ENCODE assay signal across 19 mouse cellular contexts in genomic region chr14:57392278-57392677, GRCm38 (mm10). TPM values are rescaled to one million over a fixed set of nuclear protein-coding genes. Genes with fewer than 3 reads are reported as not detected.
A peak's percentile ranks its signal among the peaks of the same experiment; 100 is the strongest.
DNase-seq lines count a peak whose midpoint lies in the region; ATAC-seq and TF ChIP-seq lines count a peak whose summit lies in the region.
"Had no signal": no experiment of that assay in that cellular context is flagged by ENCODE, and none has a peak within 500 bp of the region (broad histone marks: within the 10 kb centered on the region; RNA-seq: fewer than 3 reads in every experiment).

No protein-coding gene starts in this region.

- TF ChIP-seq CTCF in kidney, postnatal 0 days (IDR thresholded peaks at IDR 0.05; ENCODE audit: low read depth) = no peak
- no peak for TF ChIP-seq CTCF in MEL (IDR thresholded peaks at IDR 0.05 in 2 of 3, conservative IDR thresholded peaks at IDR 0.05 in 1 of 3; ENCODE audit: control insufficient read depth in 1 of 3, insufficient read depth in 1 of 3, low read depth in 2 of 3, low read length in 3 of 3, poor library complexity in 1 of 3, severe bottlenecking in 1 of 3)
- TF ChIP-seq CTCF in small intestine, adult 2 months (IDR thresholded peaks at IDR 0.05; ENCODE audit: extremely low read depth, insufficient read length, insufficient replicate concordance, low read depth, low read length) = no peak

- H3K4me3 ChIP-seq in kidney, postnatal 0 days (replicated peaks; ENCODE audit: low read depth, low read length) = no peak overlapping the region
- no peak overlapping the region for H3K4me3 ChIP-seq in MEL (ENCODE audit: control insufficient read depth in 1 of 2, insufficient read depth in 1 of 2, low read depth in 2 of 2, low read length in 2 of 2)
- H3K4me3 ChIP-seq in intestine, embryonic 15.5 days (replicated peaks) = no peak overlapping the region
- H3K4me3 ChIP-seq in small intestine, adult 2 months (ENCODE audit: low read depth, low read length) = peak overlapping the region; percentile 47
- H3K4me3 ChIP-seq: embryonic facial prominence, embryonic 13.5 days; heart, embryonic 13.5 days had no signal

- WGBS in kidney, postnatal 0 days = 67% methylated on average over 5 of the region's 5 CpGs
- 45% methylated on average over 5 of the region's 5 CpGs for WGBS in intestine, embryonic 15.5 days
- 21% methylated on average over 5 of the region's 5 CpGs for WGBS in small intestine, adult 2 months

- TF ChIP-seq EP300 in MEL (IDR thresholded peaks at IDR 0.05; ENCODE audit: low read depth in 1 of 2, low read length in 2 of 2) = no peak

- ATAC-seq in kidney, postnatal 0 days (replicated peaks; ENCODE audit: low FRiP score, low read depth) = 0 out of 2 replicates have a peak, but pooled peaks have one; percentile 52
- peak; percentile 89 for ATAC-seq in intestine, embryonic 15.5 days
- ATAC-seq: forebrain, embryonic 14.5 days had no signal

- H3K9me3 ChIP-seq in kidney, postnatal 0 days (replicated peaks; ENCODE audit: low read length) = no peaks in the 10 kb centered on the region
- H3K9me3 ChIP-seq in MEL (replicated peaks; ENCODE audit: insufficient read depth, low read length) = no peaks in the 10 kb centered on the region
- H3K9me3 ChIP-seq in intestine, embryonic 15.5 days = no peaks in the 10 kb centered on the region
- H3K9me3 ChIP-seq: embryonic facial prominence, embryonic 13.5 days; heart, embryonic 13.5 days had no signal

- TF ChIP-seq RAD21 in MEL (IDR thresholded peaks at IDR 0.05; ENCODE audit: low read depth, low read length) = no peak

- H3K79me2 ChIP-seq in MEL (ENCODE audit: control insufficient read depth, insufficient read depth, low read length, poor library complexity) = no peaks in the 10 kb centered on the region

- intact Hi-C loops in left cerebral cortex, postnatal 10 days (cut with DNase I) = no loop called here

- DNase-seq in kidney, postnatal 0 days (ENCODE audit: low spot score) = peak; percentile 7
- no peak for DNase-seq in kidney, postnatal 25 days
- DNase-seq in MEL (ENCODE audit: low read depth, low spot score) = peak; percentile 43
- DNase-seq in left cerebral cortex, postnatal 10 days (ENCODE audit: extremely low spot score in 1 of 2, low spot score in 2 of 2) = no peak
- DNase-seq in layer of hippocampus, postnatal 25 days (ENCODE audit: extremely low spot score in 1 of 2, low spot score in 1 of 2) = no peak
- DNase-seq: adrenal gland, adult 2 months; adrenal gland, postnatal 25 days; cerebellum, adult 18-20 months; cerebellum, adult 9-11 months; cerebellum, postnatal 36 days; gastrocnemius, postnatal 36 days; heart, adult 11 months; heart, postnatal 36 days had no signal

- no peak for TF ChIP-seq POLR2A in MEL (IDR thresholded peaks at IDR 0.05; ENCODE audit: control insufficient read depth in 1 of 2, insufficient read depth in 1 of 2, low read depth in 1 of 2, low read length in 2 of 2, poor library complexity in 1 of 2)
- TF ChIP-seq POLR2A in small intestine, adult 2 months (IDR thresholded peaks at IDR 0.05; ENCODE audit: low read depth, low read length) = no peak

- H3K4me1 ChIP-seq in kidney, postnatal 0 days (replicated peaks; ENCODE audit: insufficient read depth, low read length) = 0 out of 2 replicates have a peak, but pooled peaks cover under 1% of the 10 kb centered on the region
- H3K4me1 ChIP-seq in MEL (ENCODE audit: control insufficient read depth in 1 of 2, insufficient read depth in 2 of 2, low read length in 2 of 2) = peaks cover 12 to 24% of the 10 kb centered on the region in 2 experiments
- H3K4me1 ChIP-seq in intestine, embryonic 15.5 days (replicated peaks) = no peaks in the 10 kb centered on the region
- peaks cover 19% of the 10 kb centered on the region; the same call in 1 of the 2 replicates for H3K4me1 ChIP-seq in small intestine, adult 2 months (ENCODE audit: control insufficient read depth, insufficient read depth, insufficient read length, low read length)

- no peak overlapping the region for H3K27ac ChIP-seq in kidney, postnatal 0 days
- H3K27ac ChIP-seq in MEL (ENCODE audit: control insufficient read depth, low read depth, low read length) = no peak overlapping the region
- H3K27ac ChIP-seq in intestine, embryonic 15.5 days = peak overlapping the region; percentile 66
- peak overlapping the region; percentile 88 for H3K27ac ChIP-seq in small intestine, adult 2 months (ENCODE audit: insufficient read depth, low read depth, low read length)
- H3K27ac ChIP-seq: embryonic facial prominence, embryonic 13.5 days; heart, embryonic 13.5 days had no signal

- H3K36me3 ChIP-seq in kidney, postnatal 0 days (ENCODE audit: insufficient read depth, low read length) = no peaks in the 10 kb centered on the region
- H3K36me3 ChIP-seq in MEL (ENCODE audit: control insufficient read depth in 1 of 2, insufficient read depth in 2 of 2, low read length in 2 of 2) = peaks cover 0 to 19% of the 10 kb centered on the region in 2 experiments; a peak in 2 of 4 replicates
- H3K36me3 ChIP-seq in intestine, embryonic 15.5 days = no peaks in the 10 kb centered on the region
- peaks cover 2% of the 10 kb centered on the region; the same call in 1 of the 2 replicates for H3K36me3 ChIP-seq in small intestine, adult 2 months (ENCODE audit: control insufficient read depth, insufficient read depth, low read length)
- H3K36me3 ChIP-seq: embryonic facial prominence, embryonic 13.5 days; heart, embryonic 13.5 days had no signal

- H3K9ac ChIP-seq in kidney, postnatal 0 days (ENCODE audit: low read depth, low read length) = no peak overlapping the region
- no peak overlapping the region for H3K9ac ChIP-seq in MEL (ENCODE audit: control insufficient read depth, low read depth, low read length, poor library complexity, severe bottlenecking)
- peak overlapping the region; percentile 31; the same call in 1 of the 2 replicates for H3K9ac ChIP-seq in intestine, embryonic 15.5 days
- H3K9ac ChIP-seq: embryonic facial prominence, embryonic 13.5 days; heart, embryonic 13.5 days had no signal

- no peaks in the 10 kb centered on the region for H3K27me3 ChIP-seq in kidney, postnatal 0 days (ENCODE audit: insufficient read depth, low read length)
- no peaks in the 10 kb centered on the region for H3K27me3 ChIP-seq in MEL (ENCODE audit: control insufficient read depth in 1 of 2, insufficient read depth in 2 of 2, low read length in 2 of 2)
- H3K27me3 ChIP-seq in intestine, embryonic 15.5 days (replicated peaks) = no peaks in the 10 kb centered on the region
- no peaks in the 10 kb centered on the region for H3K27me3 ChIP-seq in small intestine, adult 2 months (ENCODE audit: control insufficient read depth, insufficient read depth, low read length)
- H3K27me3 ChIP-seq: CH12.LX had no signal

- no peak overlapping the region for H3K4me2 ChIP-seq in kidney, postnatal 0 days (ENCODE audit: low read length)
- H3K4me2 ChIP-seq in intestine, embryonic 15.5 days (replicated peaks) = peak overlapping the region; percentile 36
- H3K4me2 ChIP-seq: embryonic facial prominence, embryonic 13.5 days; heart, embryonic 13.5 days had no signal

TF ChIP-seq in MEL, 35 proteins besides CTCF, POLR2A, EP300 and RAD21:
- TF ChIP-seq NELFE (IDR thresholded peaks at IDR 0.05; ENCODE audit: low read depth, low read length) (no peak), ETS1 (IDR thresholded peaks at IDR 0.05; ENCODE audit: low read depth, low read length) (no peak), MYB (IDR thresholded peaks at IDR 0.05; ENCODE audit: low read depth, low read length) (no peak), ZMIZ1 (IDR thresholded peaks at IDR 0.05; ENCODE audit: low read depth, low read length) (no peak), GATA1 (IDR thresholded peaks at IDR 0.05; ENCODE audit: low read depth, low read length) (no peak), ELF1 (IDR thresholded peaks at IDR 0.05; ENCODE audit: low read depth, low read length) (no peak), UBTF (IDR thresholded peaks at IDR 0.05; ENCODE audit: borderline replicate concordance, insufficient read depth, low read depth, low read length) (no peak), ZKSCAN1 (IDR thresholded peaks at IDR 0.05; ENCODE audit: low read depth, low read length) (no peak), MAZ (IDR thresholded peaks at IDR 0.05; ENCODE audit: low read depth, low read length) (no peak), MYC (IDR thresholded peaks at IDR 0.05; ENCODE audit: low read depth, low read length) (no peak), GABPA (IDR thresholded peaks at IDR 0.05; ENCODE audit: low read depth, low read length) (no peak), CHD1 (IDR thresholded peaks at IDR 0.05; ENCODE audit: low read depth, low read length) (no peak), NRF1 (IDR thresholded peaks at IDR 0.05; ENCODE audit: insufficient read depth, low read depth, low read length, poor library complexity, severe bottlenecking) (no peak), USF1 (IDR thresholded peaks at IDR 0.05; ENCODE audit: low read depth, low read length) (no peak)
TF ChIP-seq in MEL: peak in this region for 0.

RNA-seq across cellular contexts. Expression of gene Cryl1, which starts 6.1 kb away (rescaled TPM):
- polyA plus RNA-seq in kidney, postnatal 0 days (2015; fragmentation: Nextera tagmentation; extraction: Ambion mirVana) = 100 and 105 TPM in 2 replicates
- 16.8 and 17.8 TPM in 2 replicates for total RNA-seq in MEL (2012; rRNA removed)
- polyA plus RNA-seq in MEL (2012; ENCODE audit: insufficient read depth in 1 of 2, insufficient read length in 2 of 2, low read depth in 1 of 2, low replicate concordance in 2 of 2, missing spikeins in 1 of 2) = 10 to 100 TPM in 1 of 2 experiments, not detected in 1; 22.0 TPM
- 91.6 and 103 TPM in 2 replicates for polyA plus RNA-seq in intestine, embryonic 15.5 days (2015; fragmentation: Nextera tagmentation; extraction: Ambion mirVana)
- 124 and 167 TPM in 2 replicates for polyA plus RNA-seq in small intestine, adult 2 months (2012; rRNA removed)
- total RNA-seq in left cerebral cortex, postnatal 10 days (2021) = 10 to 100 TPM; 24.1 to 25.8 TPM
- total RNA-seq in layer of hippocampus, postnatal 25 days (2021) = 10 to 100 TPM; 18.1 to 21.4 TPM

RNA-seq across cellular contexts. Expression of gene Ift88, which starts 31.6 kb away (rescaled TPM):
- polyA plus RNA-seq in kidney, postnatal 0 days (2015; fragmentation: Nextera tagmentation; extraction: Ambion mirVana) = 9.3 and 10.8 TPM in 2 replicates
- 2.4 and 2.5 TPM in 2 replicates for total RNA-seq in MEL (2012; rRNA removed)
- polyA plus RNA-seq in MEL (2012; ENCODE audit: insufficient read depth in 1 of 2, insufficient read length in 2 of 2, low read depth in 1 of 2, low replicate concordance in 2 of 2, missing spikeins in 1 of 2) = 1 to 10 TPM in 1 of 2 experiments, not detected in 1; 5.1 TPM
- polyA plus RNA-seq in intestine, embryonic 15.5 days (2015; fragmentation: Nextera tagmentation; extraction: Ambion mirVana) = 9.4 and 11.9 TPM in 2 replicates
- polyA plus RNA-seq in small intestine, adult 2 months (2012; rRNA removed) = 0.38 and 0.58 TPM in 2 replicates
- 10 to 100 TPM; 16.8 to 18.8 TPM for total RNA-seq in left cerebral cortex, postnatal 10 days (2021)
- 10 to 100 TPM; 12.9 to 13.9 TPM for total RNA-seq in layer of hippocampus, postnatal 25 days (2021)

Comparison
In these comparisons a context has a peak if more than half of its experiments do, and no peak if none do; other contexts are left out.
1. DNase-seq: peak in kidney, postnatal 0 days (single experiment) and MEL (single experiment); none in kidney, postnatal 25 days (0 of 2), left cerebral cortex, postnatal 10 days (0 of 2) and layer of hippocampus, postnatal 25 days (0 of 2).
2. H3K27ac ChIP-seq: peak in intestine, embryonic 15.5 days (single experiment) and small intestine, adult 2 months (single experiment); none in kidney, postnatal 0 days (single experiment) and MEL (single experiment).